Mouse (Mus musculus): ENCODE data around the gene Actl6b. TPM values are rescaled to one million over a fixed set of nuclear protein-coding genes. Genes with fewer than 3 reads are reported as not detected.

Actl6b gene
- polyA plus RNA-seq, 1 experiment, result not detected

- under 1% methylated on average over 22 of the region's 22 CpGs for WGBS
- peak; percentile 19 for DNase-seq
- H3K27me3 ChIP-seq (ENCODE audit: control insufficient read depth, insufficient read depth, low read length), result no peaks in the 10 kb centered on the region
- H3K27ac ChIP-seq (ENCODE audit: control insufficient read depth, insufficient read depth, low read length), result peak overlapping the region; percentile 82
- peaks cover 39% of the 10 kb centered on the region for H3K4me1 ChIP-seq (replicated peaks; ENCODE audit: control insufficient read depth, insufficient read depth, low read length)
- no peaks in the 10 kb centered on the region; the same call in 1 of the 2 replicates for H3K36me3 ChIP-seq (ENCODE audit: control insufficient read depth, insufficient read depth, low read length)
- peak overlapping the region; percentile 63 for H3K4me3 ChIP-seq (ENCODE audit: control insufficient read depth, insufficient read depth, low read length)
- no peak for TF ChIP-seq CTCF (IDR thresholded peaks at IDR 0.05; ENCODE audit: borderline replicate concordance, control insufficient read depth, extremely low read depth, insufficient read depth, low read length, poor library complexity)
- TF ChIP-seq POLR2A (IDR thresholded peaks at IDR 0.05; ENCODE audit: control insufficient read depth, extremely low read depth, insufficient read depth, low read length, poor library complexity), result no peak
These were observed 48.0 kb downstream of the Actl6b start for GRCm38 (mm10) chr5:137601365-137601729.

GRCm38 (mm10) chr5:137607860-137608653, 54.7 kb downstream of the Actl6b start:
- WGBS, result 90% methylated on average over 26 of the region's 26 CpGs
- Histone ChIP-seq H3K4me3 (ENCODE audit: control insufficient read depth, insufficient read depth, low read length) (no peak overlapping the region), H3K27me3 (ENCODE audit: control insufficient read depth, insufficient read depth, low read length) (no peaks in the 10 kb centered on the region), H3K36me3 (ENCODE audit: control insufficient read depth, insufficient read depth, low read length) (no peaks in the 10 kb centered on the region), H3K27ac (ENCODE audit: control insufficient read depth, insufficient read depth, low read length) (no peak overlapping the region), H3K4me1 (replicated peaks; ENCODE audit: control insufficient read depth, insufficient read depth, low read length) (0 out of 2 replicates have a peak, but pooled peaks cover 6% of the 10 kb centered on the region)
- DNase-seq, result no peak
- no peak for TF ChIP-seq CTCF (IDR thresholded peaks at IDR 0.05; ENCODE audit: borderline replicate concordance, control insufficient read depth, extremely low read depth, insufficient read depth, low read length, poor library complexity)
- TF ChIP-seq POLR2A (IDR thresholded peaks at IDR 0.05; ENCODE audit: control insufficient read depth, extremely low read depth, insufficient read depth, low read length, poor library complexity), result no peak

- 0 out of 2 replicates have a peak, but pooled peaks cover 5% of the 10 kb centered on the region for H3K4me1 ChIP-seq (replicated peaks; ENCODE audit: control insufficient read depth, insufficient read depth, low read length)
- H3K36me3 ChIP-seq (ENCODE audit: control insufficient read depth, insufficient read depth, low read length), result no peaks in the 10 kb centered on the region
- WGBS, result 88% methylated on average over 23 of the region's 23 CpGs
- DNase-seq, result no peak
- no peaks in the 10 kb centered on the region for H3K27me3 ChIP-seq (ENCODE audit: control insufficient read depth, insufficient read depth, low read length)
- H3K4me3 ChIP-seq (ENCODE audit: control insufficient read depth, insufficient read depth, low read length), result no peak overlapping the region
- TF ChIP-seq CTCF (IDR thresholded peaks at IDR 0.05; ENCODE audit: borderline replicate concordance, control insufficient read depth, extremely low read depth, insufficient read depth, low read length, poor library complexity) (no peak), POLR2A (IDR thresholded peaks at IDR 0.05; ENCODE audit: control insufficient read depth, extremely low read depth, insufficient read depth, low read length, poor library complexity) (no peak)
- no peak overlapping the region for H3K27ac ChIP-seq (ENCODE audit: control insufficient read depth, insufficient read depth, low read length)
These were observed 55.4 kb downstream of the Actl6b start for GRCm38 (mm10) chr5:137608654-137609190.

GRCm38 (mm10) chr5:137609292-137609691, 56.0 kb downstream of the Actl6b start:
- H3K36me3 ChIP-seq (ENCODE audit: control insufficient read depth, insufficient read depth, low read length), result no peaks in the 10 kb centered on the region
- H3K4me1 ChIP-seq (replicated peaks; ENCODE audit: control insufficient read depth, insufficient read depth, low read length), result 0 out of 2 replicates have a peak, but pooled peaks cover 4% of the 10 kb centered on the region
- no peaks in the 10 kb centered on the region for H3K27me3 ChIP-seq (ENCODE audit: control insufficient read depth, insufficient read depth, low read length)
- no peak overlapping the region for H3K27ac ChIP-seq (ENCODE audit: control insufficient read depth, insufficient read depth, low read length)
- H3K4me3 ChIP-seq (ENCODE audit: control insufficient read depth, insufficient read depth, low read length), result no peak overlapping the region
- TF ChIP-seq CTCF (IDR thresholded peaks at IDR 0.05; ENCODE audit: borderline replicate concordance, control insufficient read depth, extremely low read depth, insufficient read depth, low read length, poor library complexity), result no peak
- WGBS, result 75% methylated on average over 3 of the region's 3 CpGs
- DNase-seq, result no peak

GRCm38 (mm10) chr5:137610056-137610455, 56.7 kb downstream of the Actl6b start:
- H3K27me3 ChIP-seq (ENCODE audit: control insufficient read depth, insufficient read depth, low read length), result no peaks in the 10 kb centered on the region
- H3K36me3 ChIP-seq (ENCODE audit: control insufficient read depth, insufficient read depth, low read length), result no peaks in the 10 kb centered on the region
- TF ChIP-seq CTCF (IDR thresholded peaks at IDR 0.05; ENCODE audit: borderline replicate concordance, control insufficient read depth, extremely low read depth, insufficient read depth, low read length, poor library complexity), result no peak
- no peak for TF ChIP-seq POLR2A (IDR thresholded peaks at IDR 0.05; ENCODE audit: control insufficient read depth, extremely low read depth, insufficient read depth, low read length, poor library complexity)
- no peak overlapping the region for H3K27ac ChIP-seq (ENCODE audit: control insufficient read depth, insufficient read depth, low read length)
- no peak for DNase-seq
- 90% methylated on average over 4 of the region's 4 CpGs for WGBS
- no peak overlapping the region for H3K4me3 ChIP-seq (ENCODE audit: control insufficient read depth, insufficient read depth, low read length)
- 0 out of 2 replicates have a peak, but pooled peaks cover 4% of the 10 kb centered on the region for H3K4me1 ChIP-seq (replicated peaks; ENCODE audit: control insufficient read depth, insufficient read depth, low read length)

- Histone ChIP-seq H3K4me1 (replicated peaks; ENCODE audit: control insufficient read depth, insufficient read depth, low read length) (no peaks in the 10 kb centered on the region), H3K27ac (ENCODE audit: control insufficient read depth, insufficient read depth, low read length) (no peak overlapping the region), H3K4me3 (ENCODE audit: control insufficient read depth, insufficient read depth, low read length) (no peak overlapping the region), H3K36me3 (ENCODE audit: control insufficient read depth, insufficient read depth, low read length) (no peaks in the 10 kb centered on the region), H3K27me3 (ENCODE audit: control insufficient read depth, insufficient read depth, low read length) (no peaks in the 10 kb centered on the region)
- 78% methylated on average over 12 of the region's 12 CpGs for WGBS
- TF ChIP-seq CTCF (IDR thresholded peaks at IDR 0.05; ENCODE audit: borderline replicate concordance, control insufficient read depth, extremely low read depth, insufficient read depth, low read length, poor library complexity) (no peak), POLR2A (IDR thresholded peaks at IDR 0.05; ENCODE audit: control insufficient read depth, extremely low read depth, insufficient read depth, low read length, poor library complexity) (no peak)
- DNase-seq, result no peak
These were observed 57.4 kb downstream of the Actl6b start for GRCm38 (mm10) chr5:137610548-137611244.
